Mouse (Mus musculus): ENCODE measurements around the gene Knstrn. TPM values are rescaled to one million over a fixed set of nuclear protein-coding genes. Genes with fewer than 3 reads are reported as not detected.
A peak's percentile ranks its signal among the peaks of the same experiment; 100 is the strongest.

Gene Knstrn
- total and polyA plus RNA-seq, 3 experiments, result 80.6 to 138 (median 132) TPM

DNA sequence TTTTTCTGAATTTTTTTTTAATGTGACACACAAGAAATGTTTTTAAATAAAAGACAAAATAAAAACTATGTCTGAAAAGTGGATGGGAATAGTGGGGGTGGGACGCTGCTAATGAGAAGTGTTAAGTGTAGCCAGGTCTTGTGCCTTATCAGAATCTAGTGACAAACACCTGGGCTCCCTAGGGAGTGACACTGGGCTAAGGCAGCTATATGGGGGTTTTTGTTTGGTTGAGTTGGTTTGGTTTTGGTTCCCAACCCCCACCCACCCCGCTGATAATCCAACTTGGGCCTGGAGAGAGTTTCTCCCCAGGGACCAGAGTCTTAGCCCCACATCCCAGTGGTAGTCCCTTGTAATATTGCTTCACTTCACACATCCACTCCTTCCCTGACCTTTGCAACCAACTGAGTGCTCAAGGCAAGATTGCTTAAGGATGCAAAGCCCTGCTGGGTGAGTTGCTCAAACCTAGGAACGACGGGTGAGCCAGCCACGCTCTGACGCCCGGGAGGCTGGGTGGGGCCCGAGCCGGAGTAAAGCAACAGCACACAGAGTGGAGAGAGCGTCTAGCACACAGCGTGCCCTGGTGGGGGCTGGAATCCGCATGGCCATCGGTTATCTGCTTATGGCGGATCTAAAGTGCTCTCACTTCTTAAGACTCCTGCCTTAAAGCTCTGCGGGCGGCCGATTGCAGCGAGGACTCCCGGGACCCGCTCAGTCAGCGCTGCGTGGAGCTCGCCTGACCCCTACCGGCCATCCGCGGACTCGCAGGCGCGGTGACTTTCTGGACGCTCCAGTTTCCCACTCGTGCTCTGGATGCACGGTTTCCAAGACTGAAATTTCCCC, 69.3 kb downstream of the Knstrn start:
- H3K4me3 ChIP-seq (ENCODE audit: control insufficient read depth in 1 of 2, insufficient read depth in 1 of 2, low read depth in 2 of 2, low read length in 2 of 2), result peak overlapping the region; percentile 62 to 63
- no peaks in the 10 kb centered on the region for H3K27me3 ChIP-seq (ENCODE audit: control insufficient read depth in 1 of 2, insufficient read depth in 2 of 2, low read length in 2 of 2)
- H3K27ac ChIP-seq (ENCODE audit: control insufficient read depth, low read depth, low read length), result no peak overlapping the region
- H3K9ac ChIP-seq (ENCODE audit: control insufficient read depth, low read depth, low read length, poor library complexity, severe bottlenecking), result peak overlapping the region; percentile 65
- H3K79me2 ChIP-seq (ENCODE audit: control insufficient read depth, insufficient read depth, low read length, poor library complexity), result no peaks in the 10 kb centered on the region
- H3K9me3 ChIP-seq (replicated peaks; ENCODE audit: insufficient read depth, low read length), result no peaks in the 10 kb centered on the region
- no peaks in the 10 kb centered on the region; a peak in 1 of 4 replicates for H3K36me3 ChIP-seq (ENCODE audit: control insufficient read depth in 1 of 2, insufficient read depth in 2 of 2, low read length in 2 of 2)
- H3K4me1 ChIP-seq (ENCODE audit: control insufficient read depth in 1 of 2, insufficient read depth in 2 of 2, low read length in 2 of 2), result peaks cover under 1 to 5% of the 10 kb centered on the region in 2 experiments; a peak in 3 of 4 replicates
- DNase-seq (ENCODE audit: low read depth, low spot score), result peak; percentile 82
- TF ChIP-seq E2F4 (IDR thresholded peaks at IDR 0.05; ENCODE audit: borderline replicate concordance, low read depth, low read length) (no peak), CHD2 (IDR thresholded peaks at IDR 0.05; ENCODE audit: low read length) (no peak), SIN3A (IDR thresholded peaks at IDR 0.05; ENCODE audit: low read length) (peak; percentile 66), TBP (IDR thresholded peaks at IDR 0.05; ENCODE audit: low read depth, low read length) (no peak), ZKSCAN1 (IDR thresholded peaks at IDR 0.05; ENCODE audit: low read depth, low read length) (no peak), MXI1 (IDR thresholded peaks at IDR 0.05; ENCODE audit: low read depth, low read length) (peak; percentile 23; the same call in 1 of the 2 replicates), MEF2A (IDR thresholded peaks at IDR 0.05; ENCODE audit: extremely low read depth, insufficient replicate concordance, low read depth, low read length, poor library complexity, severe bottlenecking) (no peak), ZC3H11A (IDR thresholded peaks at IDR 0.05; ENCODE audit: low read depth, low read length) (peak; percentile 97), USF1 (IDR thresholded peaks at IDR 0.05; ENCODE audit: low read depth, low read length) (no peak), MYC (IDR thresholded peaks at IDR 0.05; ENCODE audit: low read depth, low read length) (0 out of 2 replicates have a peak, but pooled peaks have one; percentile 47), TAL1 (IDR thresholded peaks at IDR 0.05; ENCODE audit: low read length) (no peak), NRF1 (IDR thresholded peaks at IDR 0.05; ENCODE audit: insufficient read depth, low read depth, low read length, poor library complexity, severe bottlenecking) (no peak), RCOR1 (IDR thresholded peaks at IDR 0.05; ENCODE audit: low read depth, low read length) (no peak), CTCF (IDR thresholded peaks at IDR 0.05 in 2 of 3, conservative IDR thresholded peaks at IDR 0.05 in 1 of 3; ENCODE audit: control insufficient read depth in 1 of 3, insufficient read depth in 1 of 3, low read depth in 2 of 3, low read length in 3 of 3, poor library complexity in 1 of 3, severe bottlenecking in 1 of 3) (peak; percentile 96 to 99 (median 98)), POLR2AphosphoS2 (IDR thresholded peaks at IDR 0.05; ENCODE audit: low read length) (no peak), MAX (IDR thresholded peaks at IDR 0.05; ENCODE audit: low read length) (no peak), RAD21 (IDR thresholded peaks at IDR 0.05; ENCODE audit: low read depth, low read length) (peak; percentile 99), TCF12 (IDR thresholded peaks at IDR 0.05; ENCODE audit: low read depth, low read length) (no peak), UBTF (IDR thresholded peaks at IDR 0.05; ENCODE audit: borderline replicate concordance, insufficient read depth, low read depth, low read length) (no peak), SMC3 (IDR thresholded peaks at IDR 0.05; ENCODE audit: low read depth, low read length) (peak; percentile 94), MYB (IDR thresholded peaks at IDR 0.05; ENCODE audit: low read depth, low read length) (no peak), GABPA (IDR thresholded peaks at IDR 0.05; ENCODE audit: low read depth, low read length) (no peak), KAT2A (conservative IDR thresholded peaks at IDR 0.05; ENCODE audit: low read depth, low read length) (no peak)

All from MEL (cell line).